Mouse (Mus musculus) forebrain, postnatal 0 days (tissue): Measurements from ENCODE around the gene 1700029I15Rik. TPM values are rescaled to one million over a fixed set of nuclear protein-coding genes. Genes with fewer than 3 reads are reported as not detected.

Experiments
- ATAC-seq: fragments of 200-750 bp; cut with Nextera tagmentation; 2 replicates; pipeline ENCODE4 v1.8.0; 2017; ENCODE audit warnings: mild to moderate bottlenecking, moderate library complexity
- DNase-seq: peaks from one replicate; pipeline ENCODE4 v3.0.0-alpha.2; 2015
- H3K27ac ChIP-seq: fragments of 300-500 bp; sonication (generic); 2 replicates; pipeline ENCODE4 v1.5.1; 2014; ENCODE audit warnings: low read depth, mild to moderate bottlenecking, antibody characterized with exemption, low read length, moderate library complexity, mixed read lengths
- H3K27me3 ChIP-seq: fragments of 300-500 bp; sonication (generic); 2 replicates; pipeline ENCODE4 v1.6.1; 2014; ENCODE audit warnings: mild to moderate bottlenecking, low read length, mixed read lengths; ENCODE audit not compliant: insufficient read depth
- H3K36me3 ChIP-seq: fragments of 300-500 bp; sonication (generic); 2 replicates; pipeline ENCODE4 v1.6.1; 2014; ENCODE audit warnings: mild to moderate bottlenecking, moderate library complexity; ENCODE audit not compliant: insufficient read depth
- H3K4me1 ChIP-seq: fragments of 300-500 bp; sonication (generic); 2 replicates; pipeline ENCODE4 v1.6.1; 2014; ENCODE audit warnings: antibody characterized with exemption; ENCODE audit not compliant: insufficient read depth
- H3K4me2 ChIP-seq: fragments of 300-500 bp; sonication (generic); 2 replicates; pipeline ENCODE4 v1.6.1; 2014; ENCODE audit warnings: low read depth, mild to moderate bottlenecking, moderate library complexity
- H3K4me3 ChIP-seq: fragments of 300-500 bp; sonication (generic); 2 replicates; pipeline ENCODE4 v1.5.1; 2014; ENCODE audit warnings: low read depth, low read length, mixed read lengths
- H3K9ac ChIP-seq: fragments of 300-500 bp; sonication (generic); 2 replicates; pipeline ENCODE4 v1.6.1; 2014; ENCODE audit warnings: mild to moderate bottlenecking
- H3K9me3 ChIP-seq: fragments of 300-500 bp; sonication (generic); 2 replicates; pipeline ENCODE4 v1.6.1; 2016; ENCODE audit warnings: low read length
- CTCF ChIP-seq: sonication (generic); IDR thresholded peaks from 2 replicates; pipeline ENCODE4 v1.5.1; 2016; ENCODE audit warnings: antibody characterized with exemption, control low read depth, low read depth
- WGBS: fragments of 180-500 bp; shearing (Covaris S2); extraction: QIAGEN DNeasy Blood & Tissue Kit; methylation state at CpG from one replicate; pipeline ENCODE4 v1.1.7; 2014; 5-methylcytosine and 5-hydroxymethylcytosine counted together
- polyA plus RNA-seq: library from polyadenylated mRNA; unstranded; fragments of >200 nt; fragmentation: Nextera tagmentation; extraction: Ambion mirVana; gene quantifications from 2 replicates; pipeline ENCODE4 v1.2.1, GENCODE M21; 2015
- total RNA-seq: library from RNA; depleted of rRNA; stranded (reverse); fragments of >200 nt; gene quantifications from 2 replicates; pipeline ENCODE4 v1.2.3, GENCODE M21; 2014

1700029I15Rik gene
- total and polyA plus RNA-seq, 2 experiments from 2014 or later = 2.3 to 3.1 TPM

- ATAC-seq = peak; percentile 17; the same call in 1 of the 2 replicates
- no peak overlapping the region for H3K4me3 ChIP-seq
- H3K27me3 ChIP-seq = no peaks in the 10 kb centered on the region
Observed at GRCm38 (mm10) chr2:92402591-92403326, 20.4 kb downstream of the 1700029I15Rik start.

DNA sequence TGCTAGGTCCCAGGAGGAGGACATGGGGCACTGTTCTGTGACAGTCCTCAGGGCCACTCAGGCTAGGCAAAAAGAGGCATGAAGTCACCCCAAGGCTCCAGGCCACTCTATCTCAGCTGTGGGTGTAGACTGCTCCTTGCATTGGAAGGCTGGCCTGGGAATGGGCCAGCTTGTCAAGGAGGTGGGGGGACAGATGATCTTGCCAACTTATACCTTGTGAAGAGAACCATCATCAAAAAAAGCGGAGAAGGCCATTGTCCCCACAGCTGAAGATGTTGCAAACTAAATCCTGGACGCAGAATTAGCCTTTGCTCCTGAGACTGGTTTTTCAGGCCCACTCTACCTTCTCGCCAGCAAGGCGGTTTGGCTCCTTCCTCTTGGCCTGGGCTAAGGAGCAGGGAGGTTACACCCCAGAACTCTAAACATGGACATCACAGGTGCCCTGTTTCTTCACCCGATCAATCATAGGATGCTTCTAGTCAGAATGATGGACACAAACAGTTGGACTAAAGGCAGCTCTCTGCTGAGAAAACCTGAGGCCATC is 21.5 kb downstream of the 1700029I15Rik start:
- 95% methylated on average over 5 of the region's 5 CpGs for WGBS

More at GRCm38 (mm10) chr2:92402591-92403326, 20.4 kb downstream of the 1700029I15Rik start:
- Histone ChIP-seq H3K4me2 (no peak overlapping the region), H3K9me3 (no peaks in the 10 kb centered on the region), H3K36me3 (peaks cover 40% of the 10 kb centered on the region), H3K9ac (no peak overlapping the region), H3K27ac (peak overlapping the region; percentile 59), H3K4me1 (peaks cover 9% of the 10 kb centered on the region)
- 62% methylated on average over 4 of the region's 4 CpGs for WGBS
- no peak for TF ChIP-seq CTCF
- DNase-seq = no peak

GRCm38 (mm10) chr2:92404737-92405136 is 22.4 kb downstream of the 1700029I15Rik start:
- no peak overlapping the region for H3K4me2 ChIP-seq
- H3K4me1 ChIP-seq = no peaks in the 10 kb centered on the region
- ATAC-seq (no peak), DNase-seq (no peak)
- TF ChIP-seq CTCF = no peak
- no peaks in the 10 kb centered on the region for H3K27me3 ChIP-seq
- no peak overlapping the region for H3K4me3 ChIP-seq
- no peak overlapping the region for H3K27ac ChIP-seq
- H3K9me3 ChIP-seq = no peaks in the 10 kb centered on the region
- H3K36me3 ChIP-seq = peaks cover 60% of the 10 kb centered on the region
- 88% methylated on average over 6 of the region's 6 CpGs for WGBS
- H3K9ac ChIP-seq = no peak overlapping the region

More for the DNA sequence above, 21.5 kb downstream of the 1700029I15Rik start:
- Histone ChIP-seq H3K36me3 (peaks cover 51% of the 10 kb centered on the region), H3K27ac (no peak overlapping the region), H3K4me1 (peaks cover 8% of the 10 kb centered on the region; the same call in 1 of the 2 replicates), H3K4me3 (no peak overlapping the region), H3K27me3 (no peaks in the 10 kb centered on the region), H3K4me2 (no peak overlapping the region), H3K9me3 (no peaks in the 10 kb centered on the region), H3K9ac (no peak overlapping the region)
- TF ChIP-seq CTCF = no peak
- ATAC-seq = no peak
- DNase-seq = no peak

DNA sequence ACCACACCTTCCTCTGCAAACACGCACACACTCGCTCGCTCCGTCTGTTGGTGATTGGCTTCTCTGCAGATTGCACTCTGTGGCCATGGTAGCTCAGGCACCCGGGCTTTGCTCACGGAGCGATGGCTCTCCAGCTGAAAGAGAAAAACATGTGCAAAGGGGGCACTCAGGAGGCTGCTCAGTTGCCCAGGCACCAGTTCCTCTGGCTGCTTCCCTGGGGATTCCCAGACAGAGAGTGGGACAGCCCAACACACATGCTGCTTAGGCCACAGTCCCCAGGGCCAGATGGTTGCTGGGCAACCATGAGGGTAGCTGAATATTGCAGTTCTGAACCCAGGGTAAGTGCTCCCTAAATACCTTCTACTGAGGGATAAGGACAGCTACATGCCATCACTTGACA is 23.3 kb downstream of the 1700029I15Rik start:
- DNase-seq = no peak
- no peak for TF ChIP-seq CTCF
- Histone ChIP-seq H3K4me2 (no peak overlapping the region), H3K9ac (no peak overlapping the region), H3K4me1 (no peaks in the 10 kb centered on the region), H3K4me3 (no peak overlapping the region), H3K9me3 (no peaks in the 10 kb centered on the region), H3K27ac (no peak overlapping the region), H3K27me3 (no peaks in the 10 kb centered on the region), H3K36me3 (peaks cover 69% of the 10 kb centered on the region)
- ATAC-seq = no peak
- WGBS = 85% methylated on average over 7 of the region's 7 CpGs

DNA sequence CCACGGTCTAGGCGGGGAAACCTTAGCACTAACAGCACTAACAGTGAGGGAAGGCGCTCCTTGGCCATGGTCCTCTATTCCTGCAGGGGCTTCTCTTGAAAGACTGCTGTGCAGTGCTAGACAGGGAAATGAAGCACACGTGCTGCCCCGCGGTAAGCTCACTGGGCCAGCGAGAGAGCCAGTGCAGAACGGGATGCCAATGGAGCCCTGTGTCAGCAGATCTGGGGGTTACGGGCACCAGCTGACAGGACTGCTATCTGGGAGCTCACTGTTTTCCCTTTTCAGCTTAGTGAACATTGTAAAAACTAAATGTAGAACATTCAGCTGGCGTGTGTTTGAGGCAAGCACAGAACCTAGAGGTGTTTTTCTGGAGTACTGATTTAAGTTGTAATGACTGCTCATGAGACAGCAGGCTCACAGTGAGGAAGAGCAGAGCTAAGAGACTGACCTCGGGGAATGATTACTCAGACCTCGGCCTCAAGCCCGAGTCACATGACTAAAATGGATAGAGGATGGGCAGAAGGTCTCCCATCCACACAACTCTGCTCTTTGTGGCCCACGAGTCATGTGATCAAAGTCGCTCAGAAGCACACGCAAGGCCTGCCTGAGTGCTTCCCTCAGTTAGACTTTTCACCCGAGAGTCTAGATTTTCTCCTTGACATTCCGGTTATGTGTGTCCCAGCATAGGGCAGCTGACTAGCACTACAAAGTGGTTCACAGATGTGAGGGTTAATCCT is 26.1 kb downstream of the 1700029I15Rik start:
- Histone ChIP-seq H3K9me3 (no peaks in the 10 kb centered on the region), H3K36me3 (peaks cover 92% of the 10 kb centered on the region), H3K27me3 (no peaks in the 10 kb centered on the region), H3K4me1 (no peaks in the 10 kb centered on the region), H3K27ac (no peak overlapping the region), H3K9ac (no peak overlapping the region), H3K4me2 (no peak overlapping the region), H3K4me3 (no peak overlapping the region)
- DNase-seq = no peak
- ATAC-seq = no peak
- WGBS = 90% methylated on average over 18 of the region's 18 CpGs
- no peak for TF ChIP-seq CTCF

GRCm38 (mm10) chr2:92411705-92412104 is 29.4 kb downstream of the 1700029I15Rik start:
- 93% methylated on average over 10 of the region's 10 CpGs for WGBS
- H3K4me2 ChIP-seq = no peak overlapping the region
- H3K27me3 ChIP-seq = no peaks in the 10 kb centered on the region
- no peak overlapping the region for H3K9ac ChIP-seq
- H3K36me3 ChIP-seq = peaks cover 92% of the 10 kb centered on the region
- no peak overlapping the region for H3K27ac ChIP-seq
- DNase-seq (no peak), ATAC-seq (no peak)
- TF ChIP-seq CTCF = no peak
- no peaks in the 10 kb centered on the region for H3K4me1 ChIP-seq
- H3K9me3 ChIP-seq = no peaks in the 10 kb centered on the region
- H3K4me3 ChIP-seq = no peak overlapping the region
